In genomic region chr5:135404623-135405022, GRCm38 (mm10) we compare ENCODE assay signal across 10 mouse cellular contexts. TPM values are rescaled to one million over a fixed set of nuclear protein-coding genes. Genes with fewer than 3 reads are reported as not detected.
DNase-seq lines count a peak whose midpoint lies in the region; ATAC-seq and TF ChIP-seq lines count a peak whose summit lies in the region.
"Had no signal": no experiment of that assay in that cellular context is flagged by ENCODE, and none has a peak within 500 bp of the region (broad histone marks: within the 10 kb centered on the region; RNA-seq: fewer than 3 reads in every experiment).

No protein-coding gene starts in this region.

- peaks cover 8% of the 10 kb centered on the region; the same call in 1 of the 2 replicates for H3K36me3 ChIP-seq in heart, embryonic 14.5 days (ENCODE audit: control insufficient read depth, insufficient read depth, low read length)
- no peaks in the 10 kb centered on the region for H3K36me3 ChIP-seq in heart, embryonic 11.5 days (ENCODE audit: control insufficient read depth, insufficient read depth, low read length)
- H3K36me3 ChIP-seq in embryonic facial prominence, embryonic 11.5 days (replicated peaks; ENCODE audit: control insufficient read depth, insufficient read depth, low read depth, low read length): no peaks in the 10 kb centered on the region
- H3K36me3 ChIP-seq in stomach, postnatal 0 days (ENCODE audit: control insufficient read depth, insufficient read depth, low read length): no peaks in the 10 kb centered on the region

- H3K4me3 ChIP-seq in heart, embryonic 14.5 days (ENCODE audit: control insufficient read depth in 1 of 2, insufficient read depth in 1 of 2, low read depth in 1 of 2, low read length in 2 of 2): no peak overlapping the region
- H3K4me3 ChIP-seq in heart, embryonic 11.5 days (ENCODE audit: low read depth, low read length): no peak overlapping the region
- no peak overlapping the region for H3K4me3 ChIP-seq in embryonic facial prominence, embryonic 11.5 days (ENCODE audit: low read depth, low read length)
- no peak overlapping the region for H3K4me3 ChIP-seq in stomach, postnatal 0 days (ENCODE audit: low read depth, low read length)
- H3K4me3 ChIP-seq: embryonic facial prominence, embryonic 13.5 days had no signal

- no peaks in the 10 kb centered on the region for H3K9me3 ChIP-seq in heart, embryonic 14.5 days (ENCODE audit: control insufficient read depth, low read length)
- no peaks in the 10 kb centered on the region for H3K9me3 ChIP-seq in heart, embryonic 11.5 days (replicated peaks; ENCODE audit: control insufficient read depth, low read length)
- H3K9me3 ChIP-seq in embryonic facial prominence, embryonic 11.5 days (replicated peaks; ENCODE audit: control insufficient read depth, low read length): no peaks in the 10 kb centered on the region
- H3K9me3 ChIP-seq in stomach, postnatal 0 days (ENCODE audit: control insufficient read depth, low read length): no peaks in the 10 kb centered on the region
- H3K9me3 ChIP-seq: embryonic facial prominence, embryonic 13.5 days had no signal

- TF ChIP-seq CTCF in stomach, postnatal 0 days (IDR thresholded peaks at IDR 0.05; ENCODE audit: low read depth): no peak

- H3K4me1 ChIP-seq in heart, embryonic 14.5 days (ENCODE audit: control insufficient read depth in 2 of 2, insufficient read depth in 2 of 2, low read length in 2 of 2): no peaks in the 10 kb centered on the region; a peak in 1 of 4 replicates
- no peaks in the 10 kb centered on the region for H3K4me1 ChIP-seq in heart, embryonic 11.5 days (ENCODE audit: control insufficient read depth, insufficient read depth, low read length)
- no peaks in the 10 kb centered on the region for H3K4me1 ChIP-seq in embryonic facial prominence, embryonic 11.5 days (ENCODE audit: control insufficient read depth, insufficient read depth, low read length)
- no peaks in the 10 kb centered on the region for H3K4me1 ChIP-seq in stomach, postnatal 0 days (replicated peaks; ENCODE audit: control insufficient read depth, insufficient read depth)

- no peak overlapping the region for H3K27ac ChIP-seq in heart, embryonic 14.5 days (replicated peaks in 1 of 2; ENCODE audit: control insufficient read depth in 1 of 2, insufficient read depth in 1 of 2, low read depth in 2 of 2, low read length in 2 of 2)
- no peak overlapping the region for H3K27ac ChIP-seq in heart, embryonic 11.5 days (ENCODE audit: low read depth, low read length)
- no peak overlapping the region for H3K27ac ChIP-seq in embryonic facial prominence, embryonic 11.5 days (replicated peaks; ENCODE audit: low read depth, low read length)
- no peak overlapping the region for H3K27ac ChIP-seq in stomach, postnatal 0 days (replicated peaks)
- H3K27ac ChIP-seq: embryonic facial prominence, embryonic 13.5 days had no signal

- ATAC-seq in heart, embryonic 14.5 days (ENCODE audit: insufficient number of reproducible peaks, insufficient read depth, low FRiP score, low read depth): 0 out of 2 replicates have a peak, but pooled peaks have one; percentile 16
- no peak for ATAC-seq in heart, embryonic 11.5 days (replicated peaks; ENCODE audit: insufficient number of reproducible peaks, low FRiP score, low TSS enrichment)
- 0 out of 2 replicates have a peak, but pooled peaks have one; percentile 24 for ATAC-seq in embryonic facial prominence, embryonic 11.5 days (replicated peaks; ENCODE audit: insufficient number of reproducible peaks, low FRiP score, low TSS enrichment, low read depth)
- peak; percentile 63; the same call in 1 of the 2 replicates for ATAC-seq in stomach, postnatal 0 days (ENCODE audit: low FRiP score, low TSS enrichment)

- 37% methylated on average over 20 of the region's 20 CpGs for WGBS in heart, embryonic 14.5 days
- WGBS in heart, embryonic 11.5 days (ENCODE audit: insufficient replicate concordance): 38% methylated on average over 20 of the region's 20 CpGs
- WGBS in embryonic facial prominence, embryonic 11.5 days: 38% methylated on average over 20 of the region's 20 CpGs
- WGBS in stomach, postnatal 0 days: 36% methylated on average over 20 of the region's 20 CpGs

- peak; percentile 73 for DNase-seq in embryonic facial prominence, embryonic 11.5 days (ENCODE audit: low spot score)
- DNase-seq in kidney, postnatal 14 days: peak; percentile 40
- peak; percentile 19 for DNase-seq in lung, postnatal 14 days
- DNase-seq in stomach, postnatal 0 days (ENCODE audit: low spot score): no peak
- no peak for DNase-seq in cerebellum, adult 11-12 months
- DNase-seq in thymus, postnatal 14 days: no peak

- TF ChIP-seq EP300 in stomach, postnatal 0 days (optimal IDR thresholded peaks at IDR 0.05): no peak

- H3K9ac ChIP-seq in heart, embryonic 14.5 days (ENCODE audit: low read length): no peak overlapping the region
- H3K9ac ChIP-seq in heart, embryonic 11.5 days (ENCODE audit: low read depth, low read length): no peak overlapping the region
- no peak overlapping the region for H3K9ac ChIP-seq in embryonic facial prominence, embryonic 11.5 days (replicated peaks; ENCODE audit: low read length)
- no peak overlapping the region for H3K9ac ChIP-seq in stomach, postnatal 0 days (ENCODE audit: low read length)
- H3K9ac ChIP-seq: embryonic facial prominence, embryonic 13.5 days had no signal

- H3K27me3 ChIP-seq in heart, embryonic 14.5 days (ENCODE audit: control insufficient read depth, insufficient read depth, low read length): no peaks in the 10 kb centered on the region
- H3K27me3 ChIP-seq in heart, embryonic 11.5 days (ENCODE audit: control insufficient read depth, insufficient read depth, low read length): no peaks in the 10 kb centered on the region
- H3K27me3 ChIP-seq in embryonic facial prominence, embryonic 11.5 days (ENCODE audit: control insufficient read depth, insufficient read depth, low read length): no peaks in the 10 kb centered on the region
- no peaks in the 10 kb centered on the region for H3K27me3 ChIP-seq in stomach, postnatal 0 days (ENCODE audit: control insufficient read depth, insufficient read depth, low read length)
- H3K27me3 ChIP-seq: embryonic facial prominence, embryonic 13.5 days had no signal

- no peak overlapping the region for H3K4me2 ChIP-seq in heart, embryonic 14.5 days (ENCODE audit: low read length)
- no peak overlapping the region for H3K4me2 ChIP-seq in heart, embryonic 11.5 days
- no peak overlapping the region for H3K4me2 ChIP-seq in embryonic facial prominence, embryonic 11.5 days (ENCODE audit: low read depth, low read length)
- H3K4me2 ChIP-seq in stomach, postnatal 0 days (replicated peaks; ENCODE audit: low read depth): no peak overlapping the region
- H3K4me2 ChIP-seq: embryonic facial prominence, embryonic 13.5 days had no signal

RNA-seq across cellular contexts. Expression of gene Pom121, which starts 10.3 kb away (rescaled TPM):
- polyA plus RNA-seq in heart, embryonic 14.5 days (2014; fragmentation: Nextera tagmentation; extraction: Ambion mirVana): 8.2 and 10.7 TPM in 2 replicates
- polyA plus RNA-seq in heart, embryonic 11.5 days (2014; fragmentation: Nextera tagmentation; extraction: Ambion mirVana): 10.2 and 11.8 TPM in 2 replicates
- 14.6 and 15.3 TPM in 2 replicates for polyA plus RNA-seq in embryonic facial prominence, embryonic 11.5 days (2014; fragmentation: Nextera tagmentation; extraction: Ambion mirVana)
- polyA plus RNA-seq in stomach, postnatal 0 days (2015; fragmentation: Nextera tagmentation; extraction: Ambion mirVana): 3.6 and 3.9 TPM in 2 replicates

RNA-seq across cellular contexts. Expression of gene Nsun5, which starts 34.9 kb away (rescaled TPM):
- 15.8 and 16.1 TPM in 2 replicates for polyA plus RNA-seq in heart, embryonic 14.5 days (2014; fragmentation: Nextera tagmentation; extraction: Ambion mirVana)
- 15.9 and 16.0 TPM in 2 replicates for polyA plus RNA-seq in heart, embryonic 11.5 days (2014; fragmentation: Nextera tagmentation; extraction: Ambion mirVana)
- polyA plus RNA-seq in embryonic facial prominence, embryonic 11.5 days (2014; fragmentation: Nextera tagmentation; extraction: Ambion mirVana): 30.9 and 32.6 TPM in 2 replicates
- 13.5 and 15.2 TPM in 2 replicates for polyA plus RNA-seq in stomach, postnatal 0 days (2015; fragmentation: Nextera tagmentation; extraction: Ambion mirVana)

RNA-seq across cellular contexts. Expression of gene Trim50, which starts 51.5 kb away (rescaled TPM):
- polyA plus RNA-seq in heart, embryonic 14.5 days (2014; fragmentation: Nextera tagmentation; extraction: Ambion mirVana): not detected in 2 replicates
- not detected in 2 replicates for polyA plus RNA-seq in heart, embryonic 11.5 days (2014; fragmentation: Nextera tagmentation; extraction: Ambion mirVana)
- not detected in 2 replicates for polyA plus RNA-seq in embryonic facial prominence, embryonic 11.5 days (2014; fragmentation: Nextera tagmentation; extraction: Ambion mirVana)
- polyA plus RNA-seq in stomach, postnatal 0 days (2015; fragmentation: Nextera tagmentation; extraction: Ambion mirVana): 3.4 and 3.5 TPM in 2 replicates
- polyA plus RNA-seq: C2C12 had no signal

RNA-seq across cellular contexts. Expression of gene Fkbp6, which starts 54.8 kb away (rescaled TPM):
- polyA plus RNA-seq in heart, embryonic 14.5 days (2014; fragmentation: Nextera tagmentation; extraction: Ambion mirVana): 0.26 TPM in 1 of 2 replicates, not detected in the other
- polyA plus RNA-seq in heart, embryonic 11.5 days (2014; fragmentation: Nextera tagmentation; extraction: Ambion mirVana): 0.46 TPM in 1 of 2 replicates, not detected in the other
- polyA plus RNA-seq in embryonic facial prominence, embryonic 11.5 days (2014; fragmentation: Nextera tagmentation; extraction: Ambion mirVana): not detected in 2 replicates
- polyA plus RNA-seq in stomach, postnatal 0 days (2015; fragmentation: Nextera tagmentation; extraction: Ambion mirVana): 1.1 and 1.2 TPM in 2 replicates
- polyA plus RNA-seq: C2C12; embryonic facial prominence, embryonic 13.5 days had no signal

Comparison
In these comparisons a context has a peak if more than half of its experiments do, and no peak if none do; other contexts are left out.
1. DNase-seq: peak in embryonic facial prominence, embryonic 11.5 days (single experiment), kidney, postnatal 14 days (single experiment) and lung, postnatal 14 days (single experiment); none in stomach, postnatal 0 days (single experiment), cerebellum, adult 11-12 months (single experiment) and thymus, postnatal 14 days (single experiment).